Mouse (Mus musculus): Measurements from ENCODE around the gene Plp1.

DNA sequence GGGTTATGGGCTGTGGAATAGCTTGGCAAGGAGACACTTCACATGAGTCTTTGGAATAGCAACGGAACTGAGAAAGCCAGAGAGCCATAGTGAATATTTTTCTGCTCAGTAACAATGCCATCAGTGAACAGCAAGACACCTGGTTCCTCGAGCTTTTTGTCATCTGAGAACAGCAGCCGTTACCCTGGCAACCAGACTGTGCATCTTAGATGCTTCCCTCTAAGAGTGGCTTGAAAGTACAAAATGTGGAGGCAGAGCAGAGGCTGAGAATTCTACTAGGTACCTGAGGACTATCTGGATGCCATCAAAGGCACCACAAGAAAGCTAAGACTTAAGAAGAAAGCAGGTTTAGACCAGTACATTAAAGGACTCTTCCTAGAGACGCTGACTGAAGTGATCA lies 2.5 kb downstream of the Plp1 start:
- TF ChIP-seq GATA1 (IDR thresholded peaks at IDR 0.05; ENCODE audit: low read length) (no peak), TAL1 (IDR thresholded peaks at IDR 0.05; ENCODE audit: low read length) (no peak)

Data from erythroblast, embryonic 14.5 days (primary cell).